Mouse (Mus musculus) midbrain, embryonic 13.5 days (tissue): Measurements from ENCODE around the gene Tapbpl. TPM values are rescaled to one million over a fixed set of nuclear protein-coding genes. Genes with fewer than 3 reads are reported as not detected.
"Not testable (repeated sequence)": the region's sequence is repeated elsewhere in the genome, so short reads cannot be mapped to it uniquely, and the experiment has no call there.

Source experiments
- ATAC-seq: fragments of 200-750 bp; cut with Nextera tagmentation; 2 replicates; pipeline ENCODE4 v1.8.0; 2017; ENCODE audit warnings: mild to moderate bottlenecking, moderate TSS enrichment, moderate library complexity
- H3K27ac ChIP-seq: fragments of 300-500 bp; sonication (generic); 2 replicates; pipeline ENCODE4 v1.5.1; 2015; ENCODE audit warnings: inconsistent platforms, mild to moderate bottlenecking, moderate library complexity
- H3K27me3 ChIP-seq: fragments of 300-500 bp; sonication (generic); 2 replicates; pipeline ENCODE4 v1.6.1; 2015; ENCODE audit warnings: mild to moderate bottlenecking, inconsistent platforms
- H3K36me3 ChIP-seq: fragments of 300-500 bp; sonication (generic); 2 replicates; pipeline ENCODE4 v1.6.1; 2015; ENCODE audit warnings: mild to moderate bottlenecking, inconsistent platforms
- H3K4me1 ChIP-seq: fragments of 300-500 bp; sonication (generic); replicated peaks from 2 replicates; pipeline ENCODE4 v1.6.1; 2015; ENCODE audit warnings: inconsistent platforms
- H3K4me2 ChIP-seq: fragments of 300-500 bp; sonication (generic); replicated peaks from 2 replicates; pipeline ENCODE4 v1.6.1; 2015; ENCODE audit warnings: moderate library complexity, mild to moderate bottlenecking, inconsistent platforms
- H3K4me3 ChIP-seq: fragments of 300-500 bp; sonication (generic); replicated peaks from 2 replicates; pipeline ENCODE4 v1.5.1; 2015; ENCODE audit warnings: mild to moderate bottlenecking, inconsistent platforms
- H3K9ac ChIP-seq: fragments of 300-500 bp; sonication (generic); replicated peaks from 2 replicates; pipeline ENCODE4 v1.6.1; 2015; ENCODE audit warnings: mild to moderate bottlenecking, inconsistent platforms
- H3K9me3 ChIP-seq: fragments of 300-500 bp; sonication (generic); 2 replicates; pipeline ENCODE4 v1.6.1; 2016; ENCODE audit warnings: mild to moderate bottlenecking, inconsistent platforms
- WGBS: fragments of 180-500 bp; shearing (Covaris S2); methylation state at CpG from one replicate; pipeline ENCODE4 v1.1.7; 2015; 5-methylcytosine and 5-hydroxymethylcytosine counted together
- polyA plus RNA-seq: library from polyadenylated mRNA; unstranded; fragments of >200 nt; fragmentation: Nextera tagmentation; extraction: Ambion mirVana; gene quantifications from 2 replicates; pipeline ENCODE4 v1.2.1, GENCODE M21; 2015

Tapbpl gene
- 3.2 and 3.7 TPM in 2 replicates for polyA plus RNA-seq

DNA sequence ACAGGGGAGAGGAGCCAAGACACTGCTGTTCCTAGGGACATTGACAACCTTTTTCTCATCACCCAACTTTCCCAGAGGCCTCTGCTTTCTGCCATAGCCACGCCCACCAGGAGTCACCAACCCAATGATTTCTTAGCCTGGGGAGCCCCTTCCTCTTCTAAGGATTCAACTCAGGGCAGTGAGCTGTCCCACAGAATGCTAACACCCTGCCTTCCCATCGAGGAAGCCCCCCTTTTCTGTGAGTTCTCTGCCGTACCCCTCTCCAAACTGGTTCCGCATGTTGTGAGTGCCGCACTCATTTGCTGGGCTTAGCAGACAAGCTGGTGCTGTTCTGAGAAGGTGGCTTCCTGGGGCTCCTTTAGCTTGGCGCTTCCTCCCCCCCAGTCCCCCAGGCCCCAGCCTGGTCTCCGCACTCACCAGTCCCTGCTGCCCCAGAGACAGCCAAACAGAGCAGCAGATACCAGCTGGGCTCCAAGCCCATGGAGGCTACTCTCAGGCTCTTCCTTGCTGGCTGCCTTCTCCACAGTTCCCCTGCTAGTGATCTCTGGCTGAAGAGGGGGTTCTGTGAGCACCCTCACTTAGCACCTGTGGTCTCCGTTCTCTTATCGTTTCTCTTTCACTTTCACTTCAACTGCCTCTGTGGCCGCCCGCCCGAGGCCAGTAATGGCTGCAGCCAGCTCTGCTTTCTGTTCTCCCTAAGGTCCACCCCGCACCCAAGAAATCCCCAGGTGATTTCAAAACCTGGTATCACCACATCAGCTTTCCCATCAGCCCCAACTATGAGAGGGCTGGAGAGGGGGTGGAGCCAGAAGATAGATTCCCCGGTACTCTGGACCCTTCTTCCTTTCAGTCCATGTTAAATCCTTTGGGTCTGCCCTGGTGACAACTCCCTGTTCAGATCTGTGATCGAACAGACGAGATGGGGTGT is at the start of gene Tapbpl:
Gene Tapbpl (minus strand): TSS at position 744 of the 928 bp plus-strand sequence.
- Histone ChIP-seq H3K4me1 (peaks cover 17% of the 10 kb centered on the region), H3K9me3 (no peaks in the 10 kb centered on the region), H3K27me3 (no peaks in the 10 kb centered on the region), H3K4me3 (peak within 1 kb of the TSS; percentile 38), H3K27ac (0 out of 2 replicates have a peak within 1 kb of the TSS, but pooled peaks have one; percentile 19), H3K4me2 (peak within 1 kb of the TSS; percentile 64), H3K36me3 (no peaks in the 10 kb centered on the region), H3K9ac (peak within 1 kb of the TSS; percentile 68)
- peak; percentile 83 for ATAC-seq
- WGBS, result 14% methylated on average over 16 of the region's 16 CpGs

DNA sequence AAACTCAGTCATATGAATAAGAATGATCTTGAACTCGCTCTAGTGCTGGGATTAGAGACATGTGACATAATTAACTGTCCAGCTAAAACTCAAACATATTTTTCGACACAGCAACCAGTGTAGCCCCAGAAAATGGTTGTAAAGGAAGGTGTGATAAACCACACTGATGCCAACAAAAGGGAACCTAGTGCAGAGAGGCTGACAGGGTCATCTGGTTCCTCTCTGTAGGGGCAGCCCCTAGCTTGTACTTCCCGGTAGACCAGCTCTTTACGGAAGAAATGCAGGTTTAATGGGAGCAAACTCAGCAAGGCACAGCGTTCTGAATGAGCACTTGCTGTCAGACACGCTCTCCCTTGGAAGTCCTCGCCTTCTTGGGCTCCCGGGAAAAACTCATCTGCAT is 48.1 kb upstream of the Tapbpl start:
- WGBS, result 67% methylated on average over 8 of the region's 8 CpGs
- Histone ChIP-seq H3K4me2 (no peak overlapping the region), H3K9ac (no peak overlapping the region), H3K4me3 (no peak overlapping the region), H3K36me3 (no peaks in the 10 kb centered on the region), H3K9me3 (no peaks in the 10 kb centered on the region), H3K27me3 (no peaks in the 10 kb centered on the region), H3K4me1 (no peaks in the 10 kb centered on the region), H3K27ac (no peak overlapping the region)
- no peak for ATAC-seq

DNA sequence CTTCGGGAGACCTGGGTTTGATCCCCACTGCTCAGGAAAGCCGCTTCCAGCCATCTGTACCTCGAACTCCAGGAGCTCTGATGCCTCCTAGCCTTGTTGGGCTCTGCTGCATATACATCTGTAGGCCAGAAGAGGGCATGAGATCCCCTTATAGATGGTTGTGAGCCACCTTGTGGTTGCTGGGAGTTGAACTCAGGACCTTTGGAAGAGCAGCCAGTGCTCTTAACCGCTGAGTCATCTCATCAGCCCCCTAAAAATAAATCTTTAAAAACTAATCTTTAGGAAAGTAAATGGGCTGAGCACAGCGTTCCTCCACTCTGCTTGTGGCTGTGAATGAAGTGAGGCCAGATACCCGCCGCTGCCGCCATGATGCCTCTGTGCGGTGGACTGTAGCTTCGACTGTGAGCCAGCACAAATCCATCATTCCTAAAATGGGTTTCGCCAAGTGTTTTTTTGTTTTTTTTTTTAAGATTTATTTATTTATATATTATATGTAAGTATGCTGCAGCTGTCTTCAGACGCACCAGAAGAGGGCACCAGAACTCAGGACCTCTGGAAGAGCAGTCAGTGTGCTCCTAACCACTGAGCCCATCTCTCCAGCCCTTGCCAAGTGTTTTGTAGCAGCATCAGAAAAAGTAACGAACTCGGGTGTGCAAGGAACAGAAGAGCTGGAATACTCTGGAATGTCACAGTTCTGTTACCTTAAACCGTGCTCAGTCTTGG is 43.3 kb upstream of the Tapbpl start:
- peaks cover 8% of the 10 kb centered on the region for H3K27me3 ChIP-seq
- ATAC-seq, result no peak
- WGBS, result 64% methylated on average over 15 of the region's 15 CpGs
- no peaks in the 10 kb centered on the region for H3K9me3 ChIP-seq
- H3K9ac ChIP-seq, result no peak overlapping the region
- no peak overlapping the region for H3K4me2 ChIP-seq
- no peak overlapping the region for H3K27ac ChIP-seq
- no peaks in the 10 kb centered on the region for H3K36me3 ChIP-seq
- H3K4me3 ChIP-seq, result no peak overlapping the region
- H3K4me1 ChIP-seq, result peaks cover 4% of the 10 kb centered on the region

DNA sequence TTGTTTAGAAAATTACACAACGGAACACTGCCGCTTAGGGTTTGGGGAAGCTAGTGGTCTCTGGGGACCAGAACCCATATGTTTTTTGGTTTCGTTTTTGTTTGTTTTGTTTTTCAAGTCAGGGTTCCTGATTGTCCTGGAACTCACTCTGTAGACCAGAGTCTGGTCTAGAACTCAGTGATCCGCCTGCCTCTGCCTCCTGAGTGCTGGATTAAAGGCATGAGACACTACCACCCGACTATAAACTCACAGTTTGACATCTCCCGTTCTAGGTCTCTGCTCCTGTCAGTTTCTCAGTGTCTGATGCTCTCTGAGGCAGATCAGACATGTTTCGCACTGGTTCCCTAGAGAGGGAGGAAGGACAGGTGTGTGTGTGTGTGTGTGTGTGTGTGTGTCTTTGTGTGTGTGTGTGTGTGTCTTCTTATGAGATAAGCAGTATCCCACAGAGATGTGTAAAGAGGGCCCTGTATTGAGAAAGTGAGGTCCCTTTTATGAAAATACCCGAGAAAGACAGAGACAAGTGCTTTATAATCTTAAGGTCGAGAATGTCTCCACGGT is 40.6 kb upstream of the Tapbpl start:
- H3K9me3 ChIP-seq, result no peaks in the 10 kb centered on the region
- no peak overlapping the region for H3K4me2 ChIP-seq
- H3K9ac ChIP-seq, result no peak overlapping the region
- no peak overlapping the region for H3K27ac ChIP-seq
- H3K4me1 ChIP-seq, result peaks cover 4% of the 10 kb centered on the region
- no peak for ATAC-seq
- H3K4me3 ChIP-seq, result no peak overlapping the region
- 78% methylated on average over 10 of the region's 10 CpGs for WGBS
- peaks cover 8% of the 10 kb centered on the region for H3K27me3 ChIP-seq
- no peaks in the 10 kb centered on the region for H3K36me3 ChIP-seq

DNA sequence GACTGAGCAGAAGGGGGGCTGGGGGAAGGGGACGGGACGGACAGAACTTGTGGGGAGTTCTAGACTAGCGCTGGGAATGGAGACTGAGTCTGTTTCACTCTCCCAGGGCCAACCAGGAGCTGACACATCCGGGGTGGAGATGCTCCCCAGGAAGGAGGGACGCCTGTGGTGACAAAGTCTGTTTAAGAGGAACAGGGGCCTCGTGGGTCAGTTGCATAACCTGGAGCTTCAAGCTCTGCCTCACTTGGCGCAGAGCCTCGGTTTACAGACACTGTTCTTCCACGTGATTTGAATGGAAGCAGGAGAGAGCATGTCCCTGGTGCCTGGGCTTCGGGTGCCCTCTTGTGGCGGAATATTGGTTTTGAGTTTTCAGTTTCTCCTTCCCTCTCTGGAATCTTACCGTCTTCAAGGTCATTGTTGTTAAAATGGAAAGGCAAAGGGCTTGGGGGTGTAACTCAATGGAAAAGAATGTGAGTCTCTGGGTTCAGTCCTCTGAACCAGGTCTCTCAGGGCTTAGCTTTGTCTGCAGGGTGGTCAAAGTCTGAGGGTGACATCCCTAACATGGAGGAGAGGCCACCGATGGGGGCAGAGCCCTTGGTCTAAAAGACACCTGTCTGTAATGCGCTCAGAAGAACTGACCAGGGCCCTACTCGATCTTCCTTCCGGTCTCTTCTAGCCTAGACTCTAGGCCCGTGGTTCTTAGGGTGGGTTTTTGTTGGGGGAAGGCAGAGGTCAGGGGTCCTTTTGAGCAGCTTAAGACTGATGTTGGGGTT is 40.0 kb upstream of the Tapbpl start:
- Histone ChIP-seq H3K4me1 (peaks cover 4% of the 10 kb centered on the region), H3K9me3 (no peaks in the 10 kb centered on the region), H3K27ac (no peak overlapping the region), H3K9ac (no peak overlapping the region), H3K4me2 (peak overlapping the region; percentile 36), H3K27me3 (peaks cover 8% of the 10 kb centered on the region), H3K36me3 (no peaks in the 10 kb centered on the region), H3K4me3 (no peak overlapping the region)
- WGBS, result 17% methylated on average over 17 of the region's 17 CpGs
- ATAC-seq, result peak; percentile 91

DNA sequence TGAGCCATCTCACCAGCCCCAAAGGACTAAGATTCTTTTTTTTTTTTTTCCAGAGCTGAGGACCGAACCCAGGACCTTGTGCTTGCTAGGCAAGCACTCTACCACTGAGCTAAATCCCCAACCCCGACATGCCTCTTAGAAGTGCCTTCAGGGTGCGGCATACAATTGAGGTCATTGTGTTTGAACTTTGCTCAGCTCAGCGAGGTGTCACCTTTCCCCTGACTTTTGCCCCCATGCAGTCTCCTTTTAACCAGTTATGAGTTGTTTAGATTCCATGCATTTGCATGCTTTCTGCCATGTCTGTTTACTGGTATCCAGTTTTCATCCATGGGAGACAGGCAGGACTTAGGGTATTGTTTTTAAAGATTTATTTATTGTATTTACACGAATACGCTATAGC is 37.1 kb upstream of the Tapbpl start:
- no peak overlapping the region for H3K4me3 ChIP-seq
- no peak for ATAC-seq
- H3K4me2 ChIP-seq, result no peak overlapping the region
- no peak overlapping the region for H3K27ac ChIP-seq
- H3K4me1 ChIP-seq, result peaks cover 4% of the 10 kb centered on the region
- WGBS, result 49% methylated on average over 6 of the region's 6 CpGs
- H3K9me3 ChIP-seq, result no peaks in the 10 kb centered on the region
- H3K9ac ChIP-seq, result no peak overlapping the region
- peaks cover 8% of the 10 kb centered on the region for H3K27me3 ChIP-seq
- no peaks in the 10 kb centered on the region for H3K36me3 ChIP-seq

DNA sequence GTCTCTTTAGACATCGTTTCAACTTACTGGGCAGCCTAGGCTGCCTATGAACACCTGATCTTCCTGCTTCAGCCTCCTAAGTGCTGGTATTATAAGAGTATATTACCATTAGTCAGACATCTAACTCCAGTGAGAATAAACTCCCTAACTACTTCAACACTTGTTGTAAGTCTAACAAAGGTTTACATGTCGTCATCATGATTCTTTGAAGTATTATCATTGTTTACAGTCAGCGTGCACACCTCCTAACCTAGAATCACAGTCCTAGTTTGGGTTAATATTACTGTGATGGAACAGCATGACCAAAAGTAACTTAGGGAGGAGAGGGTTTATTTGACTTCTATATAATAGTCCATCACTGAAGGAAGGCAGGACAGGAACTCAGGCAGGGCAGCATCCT is 35.8 kb upstream of the Tapbpl start:
- no peak for ATAC-seq
- WGBS, result 87% methylated on average over 3 of the region's 3 CpGs

DNA sequence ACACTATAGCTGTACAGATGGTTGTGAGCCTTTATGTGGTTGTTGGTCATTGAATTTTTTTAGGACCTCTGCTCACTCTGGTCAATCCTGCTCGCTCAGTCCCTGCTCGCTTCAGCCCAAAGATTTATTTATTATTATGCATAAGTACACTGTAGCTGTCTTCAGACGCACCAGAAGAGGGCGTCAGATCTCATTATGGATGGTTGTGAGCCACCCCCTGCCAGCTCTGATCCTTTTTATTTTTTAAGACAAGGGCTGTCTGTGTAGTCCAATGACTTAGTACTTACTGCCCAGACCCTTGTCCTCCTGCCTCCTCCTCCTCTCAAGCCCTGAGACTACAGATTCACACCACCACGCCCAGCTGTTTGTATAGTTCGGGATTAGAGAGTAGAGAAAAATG is 34.9 kb upstream of the Tapbpl start:
- not testable (repeated sequence) for H3K27ac ChIP-seq, H3K36me3 ChIP-seq, H3K4me1 ChIP-seq, H3K27me3 ChIP-seq, H3K4me2 ChIP-seq, H3K9me3 ChIP-seq, H3K9ac ChIP-seq, H3K4me3 ChIP-seq, ATAC-seq
- WGBS, result 66% methylated on average over 6 of the region's 6 CpGs

More for the DNA sequence above, 35.8 kb upstream of the Tapbpl start:
- peaks cover 8% of the 10 kb centered on the region for H3K27me3 ChIP-seq
- no peak overlapping the region for H3K4me2 ChIP-seq
- H3K9ac ChIP-seq, result no peak overlapping the region
- peaks cover 4% of the 10 kb centered on the region for H3K4me1 ChIP-seq
- no peak overlapping the region for H3K4me3 ChIP-seq
- H3K36me3 ChIP-seq, result no peaks in the 10 kb centered on the region
- H3K9me3 ChIP-seq, result no peaks in the 10 kb centered on the region
- H3K27ac ChIP-seq, result no peak overlapping the region

DNA sequence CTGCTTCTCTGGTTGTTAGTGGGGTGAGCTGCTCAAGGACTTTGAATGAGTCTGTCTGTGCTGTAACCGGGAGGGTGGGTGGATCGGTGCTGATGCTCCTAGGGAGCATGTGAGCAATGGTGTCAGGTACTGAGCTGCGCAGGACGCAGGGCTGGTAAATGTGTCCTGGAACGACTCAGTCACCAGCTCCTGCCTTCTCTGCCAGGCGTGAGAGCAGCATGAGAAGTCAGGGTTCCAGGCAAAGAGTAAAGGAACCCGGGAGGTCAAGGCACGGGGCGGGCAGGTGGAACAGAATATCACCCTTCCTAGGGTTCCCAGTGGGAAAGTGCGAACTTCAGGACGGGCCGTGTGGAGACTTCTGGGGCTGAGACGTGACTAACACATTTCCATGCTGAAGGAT is 34.4 kb upstream of the Tapbpl start:
- Histone ChIP-seq H3K4me3 (no peak overlapping the region), H3K4me1 (no peaks in the 10 kb centered on the region), H3K9me3 (no peaks in the 10 kb centered on the region), H3K4me2 (no peak overlapping the region), H3K27me3 (peaks cover 8% of the 10 kb centered on the region), H3K36me3 (no peaks in the 10 kb centered on the region), H3K9ac (no peak overlapping the region), H3K27ac (no peak overlapping the region)
- no peak for ATAC-seq
- WGBS, result 76% methylated on average over 13 of the region's 13 CpGs

DNA sequence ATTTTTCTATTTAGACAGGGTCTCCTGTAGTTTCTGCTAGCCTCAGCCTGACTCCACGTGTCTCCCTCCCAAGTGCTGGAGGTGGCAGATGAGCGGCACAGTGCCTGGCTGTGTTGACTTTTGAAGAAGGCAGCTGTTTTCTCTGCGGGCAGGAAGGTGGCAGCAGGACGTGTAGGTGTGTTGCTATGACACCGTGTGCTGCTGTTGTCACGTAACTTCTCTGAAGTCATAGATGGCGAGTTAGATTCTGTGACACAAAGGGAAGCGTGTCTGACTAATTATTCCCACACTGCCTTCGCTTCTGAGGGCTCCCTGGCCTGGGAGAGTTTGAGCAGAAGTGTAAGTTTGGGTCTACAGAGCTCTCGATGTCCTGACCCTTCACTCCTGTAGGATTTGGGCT is 33.6 kb upstream of the Tapbpl start:
- H3K27me3 ChIP-seq, result 0 out of 2 replicates have a peak, but pooled peaks cover under 1% of the 10 kb centered on the region
- no peak overlapping the region for H3K4me3 ChIP-seq
- no peak overlapping the region for H3K27ac ChIP-seq
- no peak overlapping the region for H3K4me2 ChIP-seq
- H3K9me3 ChIP-seq, result no peaks in the 10 kb centered on the region
- H3K9ac ChIP-seq, result no peak overlapping the region
- H3K36me3 ChIP-seq, result no peaks in the 10 kb centered on the region
- H3K4me1 ChIP-seq, result no peaks in the 10 kb centered on the region
- WGBS, result 68% methylated on average over 10 of the region's 10 CpGs
- no peak for ATAC-seq

DNA sequence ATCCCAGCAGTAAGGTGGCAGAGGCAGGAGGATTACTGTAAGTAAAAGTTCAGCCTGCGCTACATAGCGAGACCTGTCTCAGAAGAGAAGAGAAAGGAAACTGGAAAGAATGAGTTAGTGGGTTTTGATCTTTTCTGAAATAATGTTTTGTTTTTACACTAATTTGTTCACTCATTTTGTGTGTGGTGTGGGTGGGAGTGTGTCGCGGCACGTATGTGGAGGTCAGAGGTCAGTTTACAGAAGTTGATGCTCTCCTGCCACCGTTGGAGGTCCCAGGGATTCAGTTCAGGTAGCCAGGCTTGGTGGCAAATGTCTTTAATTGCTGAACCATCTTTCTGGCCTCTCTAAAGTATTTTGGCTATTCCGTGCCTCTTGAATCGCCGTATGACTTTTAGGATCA is 32.6 kb upstream of the Tapbpl start:
- Histone ChIP-seq H3K27me3 (no peaks in the 10 kb centered on the region), H3K36me3 (no peaks in the 10 kb centered on the region), H3K27ac (no peak overlapping the region), H3K9ac (no peak overlapping the region), H3K9me3 (no peaks in the 10 kb centered on the region), H3K4me1 (no peaks in the 10 kb centered on the region), H3K4me2 (no peak overlapping the region), H3K4me3 (no peak overlapping the region)
- 91% methylated on average over 9 of the region's 9 CpGs for WGBS
- no peak for ATAC-seq
